Mouse (Mus musculus): ENCODE data around the gene Perp. TPM values are rescaled to one million over a fixed set of nuclear protein-coding genes. Genes with fewer than 3 reads are reported as not detected.

Gene Perp
- polyA plus RNA-seq, 1 experiment, result not detected

- TF ChIP-seq CTCF (IDR thresholded peaks at IDR 0.05; ENCODE audit: low read depth, low read length), result no peak
- no peak for TF ChIP-seq POLR2A (IDR thresholded peaks at IDR 0.05; ENCODE audit: borderline replicate concordance, low read depth, low read length)
- Histone ChIP-seq H3K27ac (ENCODE audit: insufficient read depth, low read depth, low read length) (no peak overlapping the region), H3K4me3 (ENCODE audit: insufficient read depth, low read length) (no peak overlapping the region), H3K4me1 (ENCODE audit: control insufficient read depth, insufficient read depth, low read length) (no peaks in the 10 kb centered on the region)
Measured at GRCm38 (mm10) chr10:18860831-18861230, 16.0 kb downstream of the Perp start.

GRCm38 (mm10) chr10:18861418-18861817, 16.6 kb downstream of the Perp start:
- TF ChIP-seq CTCF (IDR thresholded peaks at IDR 0.05; ENCODE audit: low read depth, low read length) (no peak), POLR2A (IDR thresholded peaks at IDR 0.05; ENCODE audit: borderline replicate concordance, low read depth, low read length) (no peak)
- no peak overlapping the region for H3K4me3 ChIP-seq (ENCODE audit: insufficient read depth, low read length)
- no peak overlapping the region for H3K27ac ChIP-seq (ENCODE audit: insufficient read depth, low read depth, low read length)
- no peaks in the 10 kb centered on the region for H3K4me1 ChIP-seq (ENCODE audit: control insufficient read depth, insufficient read depth, low read length)

- TF ChIP-seq POLR2A (IDR thresholded peaks at IDR 0.05; ENCODE audit: borderline replicate concordance, low read depth, low read length), result no peak
- no peak for TF ChIP-seq CTCF (IDR thresholded peaks at IDR 0.05; ENCODE audit: low read depth, low read length)
- H3K27ac ChIP-seq (ENCODE audit: insufficient read depth, low read depth, low read length), result no peak overlapping the region
- H3K4me3 ChIP-seq (ENCODE audit: insufficient read depth, low read length), result no peak overlapping the region
- H3K4me1 ChIP-seq (ENCODE audit: control insufficient read depth, insufficient read depth, low read length), result no peaks in the 10 kb centered on the region
Measured at GRCm38 (mm10) chr10:18863332-18863731, 18.5 kb downstream of the Perp start.

- Histone ChIP-seq H3K4me3 (ENCODE audit: insufficient read depth, low read length) (no peak overlapping the region), H3K4me1 (ENCODE audit: control insufficient read depth, insufficient read depth, low read length) (no peaks in the 10 kb centered on the region), H3K27ac (ENCODE audit: insufficient read depth, low read depth, low read length) (no peak overlapping the region)
- TF ChIP-seq POLR2A (IDR thresholded peaks at IDR 0.05; ENCODE audit: borderline replicate concordance, low read depth, low read length) (no peak), CTCF (IDR thresholded peaks at IDR 0.05; ENCODE audit: low read depth, low read length) (no peak)
Measured at GRCm38 (mm10) chr10:18864753-18865152, 19.9 kb downstream of the Perp start.

DNA sequence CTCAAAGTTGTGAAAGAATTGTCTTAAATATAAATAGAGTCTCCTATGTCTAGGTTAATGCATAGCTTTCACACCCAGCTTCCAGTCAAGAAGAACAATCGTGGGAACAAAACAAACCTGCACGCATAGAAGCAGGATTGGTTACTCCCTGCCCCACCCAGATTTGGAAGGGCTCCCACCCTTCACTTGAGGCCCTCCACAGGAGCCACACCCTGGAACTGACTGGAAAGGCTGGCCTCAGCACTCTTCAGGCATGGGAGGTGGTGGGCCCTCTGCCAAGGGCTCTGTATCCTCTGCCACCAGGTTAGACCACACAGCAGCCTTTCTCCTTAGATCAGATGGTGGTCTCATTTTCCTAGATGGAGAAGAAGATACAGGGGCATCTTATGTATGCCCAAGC, 26.2 kb downstream of the Perp start:
- Histone ChIP-seq H3K4me3 (ENCODE audit: insufficient read depth, low read length) (no peak overlapping the region), H3K27ac (ENCODE audit: insufficient read depth, low read depth, low read length) (no peak overlapping the region), H3K4me1 (ENCODE audit: control insufficient read depth, insufficient read depth, low read length) (no peaks in the 10 kb centered on the region)
- no peak for TF ChIP-seq POLR2A (IDR thresholded peaks at IDR 0.05; ENCODE audit: borderline replicate concordance, low read depth, low read length)

DNA sequence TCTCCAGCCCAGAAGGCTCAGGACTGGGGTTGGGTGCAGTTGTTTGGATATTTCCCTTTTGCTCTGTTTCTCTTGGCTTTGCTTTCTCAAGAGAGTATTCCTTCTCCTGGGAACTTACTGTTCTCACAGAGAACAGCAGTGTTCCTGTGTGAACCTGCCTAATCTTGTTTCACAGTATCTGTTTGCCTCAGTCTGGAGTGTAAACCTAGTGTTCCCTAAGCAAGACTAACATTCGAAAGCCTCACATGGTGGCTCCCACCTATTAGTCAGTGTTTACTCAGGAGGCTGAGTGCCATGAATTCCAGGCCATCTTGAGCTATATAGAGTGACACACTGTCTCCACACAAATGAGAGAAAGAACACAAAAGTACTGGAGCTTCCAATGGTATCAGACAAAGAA, 31.4 kb downstream of the Perp start:
- Histone ChIP-seq H3K4me1 (ENCODE audit: control insufficient read depth, insufficient read depth, low read length) (no peaks in the 10 kb centered on the region), H3K27ac (ENCODE audit: insufficient read depth, low read depth, low read length) (no peak overlapping the region), H3K4me3 (ENCODE audit: insufficient read depth, low read length) (no peak overlapping the region)
- TF ChIP-seq POLR2A (IDR thresholded peaks at IDR 0.05; ENCODE audit: borderline replicate concordance, low read depth, low read length) (no peak), CTCF (IDR thresholded peaks at IDR 0.05; ENCODE audit: low read depth, low read length) (no peak)

GRCm38 (mm10) chr10:18878111-18878510, 33.3 kb downstream of the Perp start:
- no peaks in the 10 kb centered on the region for H3K4me1 ChIP-seq (ENCODE audit: control insufficient read depth, insufficient read depth, low read length)
- TF ChIP-seq CTCF (IDR thresholded peaks at IDR 0.05; ENCODE audit: low read depth, low read length) (no peak), POLR2A (IDR thresholded peaks at IDR 0.05; ENCODE audit: borderline replicate concordance, low read depth, low read length) (no peak)

GRCm38 (mm10) chr10:18879160-18879559, 34.3 kb downstream of the Perp start:
- H3K4me1 ChIP-seq (ENCODE audit: control insufficient read depth, insufficient read depth, low read length), result peaks cover 4% of the 10 kb centered on the region
- H3K27ac ChIP-seq (ENCODE audit: insufficient read depth, low read depth, low read length), result no peak overlapping the region
- TF ChIP-seq POLR2A (IDR thresholded peaks at IDR 0.05; ENCODE audit: borderline replicate concordance, low read depth, low read length) (no peak), CTCF (IDR thresholded peaks at IDR 0.05; ENCODE audit: low read depth, low read length) (no peak)
- H3K4me3 ChIP-seq (ENCODE audit: insufficient read depth, low read length), result no peak overlapping the region

More at GRCm38 (mm10) chr10:18878111-18878510, 33.3 kb downstream of the Perp start:
- Histone ChIP-seq H3K27ac (ENCODE audit: insufficient read depth, low read depth, low read length) (no peak overlapping the region), H3K4me3 (ENCODE audit: insufficient read depth, low read length) (no peak overlapping the region)

DNA sequence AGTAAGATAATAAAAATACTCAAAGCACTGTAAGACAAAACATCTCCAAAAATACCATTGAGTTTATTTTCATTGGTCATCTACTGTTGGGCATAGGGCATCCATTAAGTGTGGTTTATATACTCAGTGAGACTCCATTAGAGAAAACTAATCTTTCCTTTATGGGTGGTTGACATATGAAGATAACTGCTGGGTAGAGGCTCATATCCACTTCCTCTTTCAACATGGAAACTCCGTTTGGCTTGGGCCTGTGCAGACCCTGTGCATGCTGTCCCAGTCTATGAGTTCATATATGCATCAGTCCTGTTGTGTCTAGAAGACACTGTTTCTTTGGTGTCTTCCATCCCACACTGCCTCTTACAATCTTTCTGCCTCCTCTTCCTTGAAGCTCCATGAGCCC, 34.9 kb downstream of the Perp start:
- H3K4me1 ChIP-seq (ENCODE audit: control insufficient read depth, insufficient read depth, low read length), result peaks cover 10% of the 10 kb centered on the region
- TF ChIP-seq CTCF (IDR thresholded peaks at IDR 0.05; ENCODE audit: low read depth, low read length) (no peak), POLR2A (IDR thresholded peaks at IDR 0.05; ENCODE audit: borderline replicate concordance, low read depth, low read length) (no peak)
- H3K4me3 ChIP-seq (ENCODE audit: insufficient read depth, low read length), result no peak overlapping the region
- H3K27ac ChIP-seq (ENCODE audit: insufficient read depth, low read depth, low read length), result no peak overlapping the region

- H3K27ac ChIP-seq (ENCODE audit: insufficient read depth, low read depth, low read length), result no peak overlapping the region
- peaks cover 17% of the 10 kb centered on the region for H3K4me1 ChIP-seq (ENCODE audit: control insufficient read depth, insufficient read depth, low read length)
- H3K4me3 ChIP-seq (ENCODE audit: insufficient read depth, low read length), result no peak overlapping the region
Measured at GRCm38 (mm10) chr10:18882190-18882589, 37.4 kb downstream of the Perp start.

More at GRCm38 (mm10) chr10:18882190-18882589, 37.4 kb downstream of the Perp start:
- TF ChIP-seq POLR2A (IDR thresholded peaks at IDR 0.05; ENCODE audit: borderline replicate concordance, low read depth, low read length), result no peak
- no peak for TF ChIP-seq CTCF (IDR thresholded peaks at IDR 0.05; ENCODE audit: low read depth, low read length)
